Mouse (Mus musculus) hindbrain, embryonic 14.5 days (tissue): ENCODE data around the gene Kdf1. TPM values are rescaled to one million over a fixed set of nuclear protein-coding genes. Genes with fewer than 3 reads are reported as not detected.
A peak's percentile ranks its signal among the peaks of the same experiment; 100 is the strongest.

Experiments
- ATAC-seq: fragments of 200-750 bp; cut with Nextera tagmentation; 2 replicates; pipeline ENCODE4 v1.8.0; 2017; ENCODE audit warnings: moderate number of reproducible peaks, mild to moderate bottlenecking, moderate TSS enrichment, moderate library complexity; ENCODE audit not compliant: low FRiP score
- DNase-seq: peaks from one replicate; pipeline ENCODE4 v3.0.0-alpha.2; 2015; ENCODE audit warnings: low spot score
- H3K27ac ChIP-seq: fragments of 300-500 bp; sonication (generic); 2 replicates; pipeline ENCODE4 v1.5.1; 2014; ENCODE audit warnings: mild to moderate bottlenecking, moderate library complexity
- H3K27me3 ChIP-seq: fragments of 300-500 bp; sonication (generic); 2 replicates; pipeline ENCODE4 v1.6.1; 2014; ENCODE audit warnings: mild to moderate bottlenecking, low read length, mixed read lengths; ENCODE audit not compliant: control insufficient read depth, insufficient read depth
- H3K36me3 ChIP-seq: fragments of 300-500 bp; sonication (generic); replicated peaks from 2 replicates; pipeline ENCODE4 v1.6.1; 2014; ENCODE audit not compliant: control insufficient read depth, insufficient read depth
- H3K4me1 ChIP-seq: fragments of 300-500 bp; sonication (generic); replicated peaks from 2 replicates; pipeline ENCODE4 v1.6.1; 2014; ENCODE audit warnings: antibody characterized with exemption, low read length, mixed read lengths; ENCODE audit not compliant: control insufficient read depth, insufficient read depth
- H3K4me2 ChIP-seq: fragments of 300-500 bp; sonication (generic); replicated peaks from 2 replicates; pipeline ENCODE4 v1.6.1; 2014; ENCODE audit warnings: mild to moderate bottlenecking, moderate library complexity
- H3K4me3 ChIP-seq: fragments of 300-500 bp; sonication (generic); replicated peaks from 2 replicates; pipeline ENCODE4 v1.5.1; 2014; ENCODE audit warnings: mild to moderate bottlenecking, low read length
- H3K9ac ChIP-seq: fragments of 300-500 bp; sonication (generic); 2 replicates; pipeline ENCODE4 v1.6.1; 2014
- H3K9me3 ChIP-seq: fragments of 300-500 bp; sonication (generic); 2 replicates; pipeline ENCODE4 v1.6.1; 2016; ENCODE audit warnings: low read length; ENCODE audit not compliant: control insufficient read depth
- WGBS: fragments of 180-500 bp; shearing (Covaris S2); extraction: QIAGEN DNeasy Blood & Tissue Kit; methylation state at CpG from one replicate; pipeline ENCODE4 v1.1.7; 2014; 5-methylcytosine and 5-hydroxymethylcytosine counted together
- polyA plus RNA-seq: library from polyadenylated mRNA; unstranded; fragments of >200 nt; fragmentation: Nextera tagmentation; extraction: Ambion mirVana; gene quantifications from 2 replicates; pipeline ENCODE4 v1.2.1, GENCODE M21; 2014

The Kdf1 gene
- polyA plus RNA-seq, 1 experiment from 2014 or later = not detected

DNA sequence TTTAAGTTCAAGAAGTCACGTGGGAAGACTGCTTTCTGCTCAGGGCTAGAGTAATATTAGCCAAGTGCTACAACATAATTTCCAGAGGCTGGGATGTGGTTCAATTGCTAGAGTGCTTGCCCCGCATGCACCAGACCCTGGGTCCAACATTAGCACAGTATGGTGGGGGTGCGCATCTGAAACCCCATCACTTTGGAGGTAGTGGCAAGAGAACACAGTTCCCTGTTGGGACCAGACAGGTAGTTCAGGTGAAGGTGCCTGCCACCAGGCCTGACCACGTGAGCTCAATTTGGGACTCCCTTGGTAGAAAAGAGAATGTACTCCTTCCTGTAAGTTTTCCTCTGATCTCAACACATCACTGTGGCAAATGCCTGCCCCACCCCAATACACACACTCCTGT is 23.9 kb upstream of the Kdf1 start:
- Histone ChIP-seq H3K27me3 (peaks cover 57% of the 10 kb centered on the region), H3K4me2 (no peak overlapping the region), H3K4me3 (no peak overlapping the region), H3K36me3 (no peaks in the 10 kb centered on the region), H3K9ac (no peak overlapping the region), H3K27ac (no peak overlapping the region), H3K9me3 (no peaks in the 10 kb centered on the region), H3K4me1 (peaks cover 13% of the 10 kb centered on the region; the same call in 1 of the 2 replicates)
- no peak for DNase-seq
- 63% methylated on average over 4 of the region's 4 CpGs for WGBS
- ATAC-seq = no peak

DNA sequence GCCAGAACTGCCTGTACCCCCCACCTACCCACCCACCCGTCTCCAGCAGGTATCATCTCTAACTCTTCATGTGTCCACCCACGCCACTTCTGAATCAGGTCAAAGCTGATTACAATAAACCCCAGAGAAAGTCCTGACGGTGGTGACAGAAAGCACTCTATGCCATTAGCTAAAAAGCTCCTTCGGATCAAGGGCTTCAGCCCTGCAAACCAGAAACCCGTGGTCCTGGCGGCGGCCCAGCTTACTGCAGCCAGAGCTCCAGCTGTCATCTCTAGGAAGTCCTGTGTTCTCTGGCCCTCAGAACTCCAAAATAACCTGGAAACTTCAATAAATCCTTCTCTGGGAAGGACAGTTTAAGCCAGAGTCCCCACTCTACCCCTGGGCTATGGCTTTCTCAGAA is 23.1 kb upstream of the Kdf1 start:
- H3K4me1 ChIP-seq = peaks cover 13% of the 10 kb centered on the region; the same call in 1 of the 2 replicates
- H3K4me3 ChIP-seq = no peak overlapping the region
- H3K27me3 ChIP-seq = peaks cover 65% of the 10 kb centered on the region
- no peak for ATAC-seq
- no peaks in the 10 kb centered on the region for H3K36me3 ChIP-seq
- DNase-seq = no peak
- no peak overlapping the region for H3K9ac ChIP-seq
- H3K9me3 ChIP-seq = no peaks in the 10 kb centered on the region
- no peak overlapping the region for H3K4me2 ChIP-seq
- 34% methylated on average over 7 of the region's 7 CpGs for WGBS
- no peak overlapping the region for H3K27ac ChIP-seq

DNA sequence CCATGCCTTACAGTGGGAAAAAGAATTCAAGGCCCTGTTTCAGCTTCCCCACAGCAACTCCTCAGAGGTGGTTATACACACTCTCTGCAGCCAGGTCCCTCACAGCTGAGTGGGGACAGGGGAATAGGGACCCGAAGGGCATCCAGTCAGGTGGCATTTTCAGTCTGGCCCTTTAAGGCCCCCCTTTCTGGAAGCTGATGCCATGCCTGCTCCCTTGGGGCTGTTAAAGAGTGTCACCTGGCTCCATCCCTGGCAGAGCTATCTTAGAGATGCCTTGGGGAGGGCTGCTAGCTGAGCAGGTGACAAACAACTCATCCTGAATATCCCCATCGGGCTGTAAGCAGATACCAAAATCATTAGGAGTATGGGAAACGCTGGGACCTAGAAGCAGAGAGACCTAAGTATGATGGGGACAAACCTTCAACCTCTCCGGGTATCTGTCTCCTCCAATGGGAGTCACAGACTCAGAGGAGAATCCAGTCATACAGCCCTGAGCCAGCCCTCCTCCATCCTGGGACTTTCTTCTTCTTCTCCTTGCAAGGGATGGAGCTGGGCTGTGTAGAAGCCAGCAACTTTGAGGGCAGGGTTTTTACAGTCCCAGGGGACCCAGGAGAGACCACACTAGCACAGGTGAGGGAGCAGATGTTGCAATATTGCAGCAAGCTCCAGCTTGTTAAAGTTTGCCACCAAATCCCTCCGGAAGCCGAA is 21.9 kb upstream of the Kdf1 start:
- H3K27me3 ChIP-seq = peaks cover 72% of the 10 kb centered on the region
- WGBS = 33% methylated on average over 6 of the region's 6 CpGs
- DNase-seq (no peak), ATAC-seq (no peak)
- no peaks in the 10 kb centered on the region for H3K36me3 ChIP-seq
- H3K4me2 ChIP-seq = peak overlapping the region; percentile 78
- H3K4me3 ChIP-seq = peak overlapping the region; percentile 48
- H3K9ac ChIP-seq = no peak overlapping the region
- H3K27ac ChIP-seq = no peak overlapping the region
- no peaks in the 10 kb centered on the region for H3K9me3 ChIP-seq
- H3K4me1 ChIP-seq = peaks cover 13% of the 10 kb centered on the region; the same call in 1 of the 2 replicates

DNA sequence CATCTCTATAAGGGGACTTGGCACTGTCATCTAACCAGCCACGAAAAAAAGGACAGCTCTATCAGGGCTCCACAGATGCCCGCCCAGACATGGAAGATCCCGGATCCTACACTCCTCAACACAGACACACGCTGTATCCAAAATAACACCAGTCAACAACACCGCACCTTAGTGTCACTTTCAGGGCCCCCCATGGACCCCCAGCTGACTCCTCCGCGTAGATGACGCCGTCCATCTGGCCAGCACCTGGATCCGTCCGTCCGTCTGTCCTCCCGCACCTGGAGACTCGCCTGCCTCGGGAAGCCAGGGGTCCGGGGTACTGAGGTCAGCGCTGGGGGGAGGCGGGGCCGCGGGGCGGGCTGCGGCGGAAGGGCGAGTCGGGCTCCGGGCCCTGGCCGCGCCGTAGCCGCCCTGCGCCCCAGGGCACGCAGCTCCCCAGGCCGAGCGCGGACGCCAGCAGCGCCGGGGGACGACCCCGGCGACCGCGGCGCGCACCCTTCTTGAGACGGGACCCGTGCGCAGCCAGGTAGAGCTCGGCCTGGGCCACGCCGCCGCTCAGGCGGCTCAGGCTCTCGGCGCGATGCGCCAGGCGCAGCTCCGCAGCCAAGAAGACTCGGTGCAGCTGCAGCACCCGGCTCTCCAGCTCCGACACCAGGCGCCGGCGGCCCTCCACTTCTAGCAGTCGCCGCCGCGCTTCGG is 21.2 kb upstream of the Kdf1 start:
- ATAC-seq = peak; percentile 39
- Histone ChIP-seq H3K27me3 (peaks cover 73% of the 10 kb centered on the region), H3K4me2 (peak overlapping the region; percentile 78), H3K36me3 (no peaks in the 10 kb centered on the region), H3K27ac (no peak overlapping the region), H3K9me3 (no peaks in the 10 kb centered on the region), H3K4me1 (peaks cover 13% of the 10 kb centered on the region; the same call in 1 of the 2 replicates), H3K9ac (peak overlapping the region; percentile 69), H3K4me3 (peak overlapping the region; percentile 48)
- DNase-seq = peak; percentile 50
- under 1% methylated on average over 59 of the region's 70 CpGs for WGBS

DNA sequence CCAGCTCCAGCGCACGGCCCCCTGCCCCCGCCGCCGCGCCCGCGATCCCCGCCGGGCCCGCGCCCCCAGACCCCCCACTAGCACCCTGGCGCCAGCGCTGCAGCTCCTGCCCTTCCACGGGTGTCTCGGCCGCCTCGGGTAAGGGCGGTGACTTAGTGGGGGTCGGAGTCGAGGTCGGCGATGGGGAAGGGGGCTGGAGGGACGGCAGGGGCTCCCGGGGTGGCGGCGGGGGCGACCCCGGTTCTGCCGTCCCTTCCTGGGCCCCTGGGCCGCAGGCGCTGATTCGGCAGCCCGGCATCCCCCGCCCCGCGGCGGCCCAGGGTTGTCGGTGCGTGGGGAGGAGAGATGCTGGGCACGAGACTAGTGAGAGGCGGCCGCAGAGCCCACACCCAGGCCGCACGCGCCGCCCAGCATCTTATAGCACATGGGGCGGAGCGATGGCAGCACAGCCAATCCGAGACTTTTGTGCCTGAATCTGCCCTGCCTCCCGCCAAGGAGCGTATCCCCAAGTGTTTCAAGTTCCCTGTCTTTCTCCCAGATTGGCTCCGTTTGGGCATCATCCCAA is 20.5 kb upstream of the Kdf1 start, which contains the start of gene Trnp1:
TSS of gene Trnp1 (minus strand) at position 391 of the 565 bp plus-strand sequence.
- Histone ChIP-seq H3K9ac (peak within 1 kb of the TSS; percentile 69), H3K9me3 (no peaks in the 10 kb centered on the region), H3K4me1 (peaks cover 13% of the 10 kb centered on the region; the same call in 1 of the 2 replicates), H3K4me2 (peak within 1 kb of the TSS; percentile 78), H3K4me3 (peak within 1 kb of the TSS; percentile 48), H3K27ac (no peak within 1 kb of the TSS), H3K36me3 (no peaks in the 10 kb centered on the region), H3K27me3 (peaks cover 71% of the 10 kb centered on the region)
- under 1% methylated on average over 47 of the region's 53 CpGs for WGBS
- peak; percentile 84 for ATAC-seq
- DNase-seq = peak; percentile 83

- Histone ChIP-seq H3K36me3 (no peaks in the 10 kb centered on the region), H3K9ac (no peak overlapping the region), H3K4me1 (peaks cover 13% of the 10 kb centered on the region; the same call in 1 of the 2 replicates), H3K4me2 (no peak overlapping the region), H3K27me3 (peaks cover 67% of the 10 kb centered on the region), H3K27ac (no peak overlapping the region), H3K4me3 (no peak overlapping the region), H3K9me3 (no peaks in the 10 kb centered on the region)
- WGBS = 59% methylated on average over 7 of the region's 7 CpGs
- DNase-seq = no peak
- no peak for ATAC-seq
These were observed 17.2 kb upstream of the Kdf1 start for GRCm38 (mm10) chr4:133501514-133501913.

GRCm38 (mm10) chr4:133504300-133504699 is 14.5 kb upstream of the Kdf1 start:
- WGBS = 52% methylated on average over 5 of the region's 5 CpGs
- no peak overlapping the region for H3K27ac ChIP-seq
- H3K27me3 ChIP-seq = peaks cover 50% of the 10 kb centered on the region
- H3K4me2 ChIP-seq = no peak overlapping the region
- DNase-seq (no peak), ATAC-seq (no peak)
- H3K4me3 ChIP-seq = no peak overlapping the region
- H3K9ac ChIP-seq = no peak overlapping the region
- H3K4me1 ChIP-seq = no peaks in the 10 kb centered on the region
- H3K36me3 ChIP-seq = no peaks in the 10 kb centered on the region
- no peaks in the 10 kb centered on the region for H3K9me3 ChIP-seq

DNA sequence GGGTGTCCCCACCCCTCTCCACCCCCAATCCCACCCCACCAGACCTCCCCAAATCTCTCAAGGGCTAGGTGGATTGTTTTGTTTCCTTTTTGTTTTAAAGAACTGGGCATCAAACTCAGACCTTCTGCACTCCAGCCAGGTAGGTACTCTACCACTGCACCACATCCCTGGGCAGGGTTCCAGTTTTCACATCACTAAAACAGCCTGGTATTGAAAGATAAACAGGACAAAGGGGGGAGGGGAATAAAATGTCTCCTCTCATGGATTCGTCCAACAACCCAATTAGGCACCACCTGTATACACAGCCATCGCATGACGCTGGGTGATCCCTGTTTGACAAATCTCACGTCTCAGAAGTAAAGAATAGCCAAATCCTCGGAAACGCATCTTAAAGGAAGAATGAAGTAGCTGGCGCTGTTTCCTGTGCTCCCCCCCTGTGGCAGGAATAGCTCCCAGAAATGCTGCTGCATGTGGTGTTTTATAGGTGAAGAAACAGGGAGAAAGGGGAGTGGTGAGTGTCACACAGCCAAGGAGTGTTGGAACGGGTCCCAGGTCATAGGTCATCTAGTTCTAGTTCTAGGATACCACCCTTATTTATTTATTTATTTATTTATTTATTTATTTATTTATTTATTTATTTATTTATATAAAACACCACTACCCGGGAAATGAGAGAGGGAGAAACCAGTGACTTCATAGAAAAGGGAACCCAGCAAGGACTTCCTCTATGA is 13.8 kb upstream of the Kdf1 start:
- no peak overlapping the region for H3K9ac ChIP-seq
- no peaks in the 10 kb centered on the region for H3K9me3 ChIP-seq
- no peaks in the 10 kb centered on the region for H3K4me1 ChIP-seq
- 67% methylated on average over 9 of the region's 9 CpGs for WGBS
- no peak overlapping the region for H3K27ac ChIP-seq
- H3K27me3 ChIP-seq = peaks cover 43% of the 10 kb centered on the region
- no peak overlapping the region for H3K4me3 ChIP-seq
- DNase-seq (no peak), ATAC-seq (no peak)
- H3K36me3 ChIP-seq = no peaks in the 10 kb centered on the region
- H3K4me2 ChIP-seq = no peak overlapping the region

- ATAC-seq = no peak
- no peak for DNase-seq
- peaks cover 28% of the 10 kb centered on the region; the same call in 1 of the 2 replicates for H3K27me3 ChIP-seq
- H3K27ac ChIP-seq = no peak overlapping the region
- no peaks in the 10 kb centered on the region for H3K4me1 ChIP-seq
- H3K4me2 ChIP-seq = no peak overlapping the region
- 84% methylated on average over 5 of the region's 5 CpGs for WGBS
- no peak overlapping the region for H3K4me3 ChIP-seq
- no peaks in the 10 kb centered on the region for H3K36me3 ChIP-seq
- H3K9me3 ChIP-seq = no peaks in the 10 kb centered on the region
- H3K9ac ChIP-seq = no peak overlapping the region
These were observed 12.2 kb upstream of the Kdf1 start for GRCm38 (mm10) chr4:133506573-133506972.
